Mouse (Mus musculus): ENCODE data around the gene Vgf.

Vgf gene

DNA sequence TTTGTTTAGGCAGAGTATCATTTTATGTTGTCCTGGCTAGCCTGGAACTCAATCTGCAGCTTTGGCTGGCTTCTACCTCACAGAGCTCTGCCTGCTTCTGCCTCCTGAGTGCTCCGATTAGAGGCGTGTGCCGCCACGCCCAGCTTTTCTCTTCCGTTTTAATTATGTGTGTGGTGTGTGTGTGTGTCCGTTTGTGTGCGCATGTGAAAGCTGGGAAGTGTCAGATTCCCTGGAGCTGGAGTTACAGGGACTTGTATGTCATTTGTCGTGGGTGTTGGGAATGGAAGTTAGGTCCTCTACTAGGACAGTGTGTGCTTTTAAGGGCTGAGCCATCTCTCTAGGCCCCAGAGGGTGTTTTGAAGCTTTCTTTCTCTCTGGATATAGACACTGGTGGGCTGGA lies 46.9 kb downstream of the Vgf start:
- no peak for DNase-seq

DNA sequence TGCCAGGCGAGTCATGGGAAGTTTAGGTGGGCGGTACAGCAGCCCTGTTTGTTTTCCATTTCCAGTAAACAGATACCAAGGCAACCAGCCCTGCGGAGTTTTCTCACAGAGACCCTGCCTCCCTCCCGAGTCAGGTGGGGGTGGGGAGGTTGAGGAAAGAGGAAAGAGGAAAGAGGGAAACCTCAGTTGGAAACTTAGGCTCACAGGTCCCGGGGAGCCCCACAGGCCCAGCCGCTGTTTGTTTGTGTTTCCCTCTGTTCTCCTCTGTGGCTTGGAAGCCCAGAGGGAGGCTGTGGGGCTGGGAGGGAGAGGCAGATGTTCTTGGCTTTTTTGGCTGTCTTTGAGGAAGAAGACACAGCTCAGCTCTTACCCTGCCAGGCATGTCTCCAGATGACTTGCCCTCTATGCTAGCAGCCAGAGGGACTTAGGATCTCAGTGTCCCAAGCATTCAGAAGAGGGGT lies 48.0 kb downstream of the Vgf start:
- DNase-seq = no peak

DNA sequence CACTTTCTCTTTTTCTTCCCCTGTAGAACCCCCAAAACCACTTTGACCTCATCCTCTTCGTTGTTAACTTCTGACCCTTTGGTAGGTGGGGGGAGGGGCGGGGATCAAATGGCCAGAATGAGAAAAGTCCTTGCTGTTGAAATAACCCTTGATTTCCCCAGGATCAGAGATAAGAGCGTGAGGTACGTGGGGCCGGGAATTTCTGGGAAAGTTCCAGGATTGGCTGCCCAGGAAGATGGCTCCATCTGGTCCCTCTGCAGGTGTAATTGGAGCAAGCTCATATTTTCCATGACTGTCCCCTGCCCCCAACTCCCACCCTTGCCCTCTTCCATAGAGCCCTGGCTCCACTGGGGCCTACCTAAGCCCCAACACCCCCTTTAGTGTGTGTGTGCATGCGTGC lies 49.5 kb downstream of the Vgf start:
- no peak for DNase-seq

DNA sequence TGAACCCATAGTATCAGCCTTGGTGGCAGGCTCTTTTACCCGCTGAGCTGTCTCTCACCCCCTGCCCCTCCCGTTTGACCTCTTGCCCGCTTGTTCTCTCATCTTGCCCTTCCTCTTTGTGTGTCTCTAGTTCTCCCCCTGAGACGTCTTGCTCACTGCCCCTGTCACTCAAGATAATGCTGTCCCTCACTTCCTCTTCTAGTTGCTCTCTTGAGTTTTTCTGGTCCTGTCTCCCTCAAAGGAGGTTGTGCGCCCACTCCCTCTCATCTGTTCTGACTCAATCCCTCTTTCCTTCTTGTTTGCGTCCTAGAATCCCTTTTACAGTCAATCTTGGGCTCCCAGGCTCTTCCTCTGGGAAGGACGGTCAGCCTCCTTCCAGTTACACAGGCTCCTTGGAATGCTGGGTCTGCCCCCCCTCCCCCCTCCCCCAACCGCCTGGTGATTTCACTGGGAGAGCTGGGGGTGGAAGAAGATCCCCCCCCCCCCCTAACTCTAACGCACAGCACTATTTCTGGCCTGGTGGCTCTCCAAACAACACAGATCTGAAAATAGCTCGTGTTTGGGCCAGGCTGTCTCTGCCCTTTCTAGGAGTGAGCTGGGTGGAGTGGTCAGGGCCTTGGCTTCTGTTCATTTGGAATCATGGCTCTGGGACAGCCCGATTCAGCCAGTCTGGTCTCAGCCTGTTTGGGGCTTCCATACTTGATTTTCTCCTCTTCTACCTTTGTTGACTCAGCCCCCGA lies 50.2 kb downstream of the Vgf start:
- peak; percentile 23 for DNase-seq

DNA sequence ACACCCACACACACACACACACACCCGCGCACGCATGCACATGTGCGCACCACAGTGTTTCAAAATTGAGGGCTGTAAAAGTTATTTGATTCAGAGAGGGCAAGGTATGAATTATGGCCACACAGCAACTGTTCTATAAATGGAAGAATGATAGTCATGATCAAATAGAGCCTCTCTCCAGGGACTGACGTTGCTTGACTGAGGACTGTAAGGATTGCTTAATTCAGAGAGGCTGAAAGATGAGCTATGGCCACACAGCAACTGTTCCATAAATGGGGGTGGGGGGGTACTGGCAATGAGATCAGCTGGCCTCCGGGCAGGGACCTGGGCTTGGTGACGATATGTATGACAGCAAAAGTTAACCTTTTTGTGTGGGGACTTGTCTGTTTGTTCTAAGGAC lies 51.0 kb downstream of the Vgf start:
- DNase-seq = no peak

DNA sequence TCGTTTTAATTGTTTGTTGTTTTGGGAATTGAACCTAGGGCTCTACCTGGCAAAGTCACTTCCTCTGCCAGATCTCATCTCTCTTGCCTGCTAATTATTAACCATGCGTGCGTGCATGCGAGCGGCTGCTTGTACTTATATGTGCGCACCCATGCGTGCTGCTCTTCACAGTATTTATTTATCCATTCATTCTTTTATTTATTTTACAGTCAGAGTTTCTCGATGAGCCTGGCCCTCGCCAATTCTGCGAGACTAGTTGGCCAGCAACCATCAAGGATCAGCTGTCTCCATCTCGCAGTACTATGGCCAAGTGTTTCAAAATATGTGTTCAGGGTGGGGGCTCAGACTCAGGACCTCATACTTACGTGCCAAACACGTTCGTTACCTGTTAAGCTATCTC lies 51.8 kb downstream of the Vgf start:
- DNase-seq = no peak

DNA sequence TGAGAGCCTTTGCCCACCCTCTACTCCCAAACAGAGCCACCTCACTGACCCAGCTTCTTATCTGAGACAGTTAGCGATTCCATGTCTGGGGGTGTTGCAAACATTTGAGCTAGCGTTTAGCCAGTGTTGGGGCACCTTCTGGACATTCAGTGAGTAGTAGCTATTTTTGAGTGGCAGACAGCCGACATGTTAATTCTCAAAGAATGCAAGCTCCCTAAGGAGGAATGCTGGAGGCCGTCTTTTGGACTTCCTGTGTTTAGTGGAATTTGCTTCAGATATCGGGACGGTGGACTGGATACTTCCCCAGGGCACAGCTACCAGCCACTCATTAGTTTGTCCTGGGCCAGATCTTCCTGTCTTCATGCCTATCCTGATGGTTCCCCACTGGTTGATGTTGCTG lies 52.4 kb downstream of the Vgf start:
- DNase-seq = no peak

DNA sequence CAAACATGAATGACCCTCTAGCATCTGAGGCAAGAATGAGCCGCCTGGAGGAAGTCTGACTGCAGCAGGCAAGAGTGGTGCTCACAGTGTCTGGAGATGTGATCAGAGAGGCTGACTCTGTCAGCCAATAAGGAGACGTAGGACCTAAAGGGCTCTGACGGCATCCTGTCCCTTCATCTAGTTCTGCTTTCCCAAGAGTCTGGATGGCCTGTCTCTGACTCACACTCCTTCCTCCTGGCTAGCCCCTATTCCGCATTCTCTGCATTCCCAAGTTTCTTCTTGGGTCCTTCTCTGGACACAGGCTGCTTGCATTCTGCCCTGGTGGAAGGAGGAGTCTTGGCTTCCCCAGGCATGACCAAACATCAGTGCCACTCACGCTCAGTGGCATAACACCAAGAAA lies 53.7 kb downstream of the Vgf start:
- peak; percentile 48 for DNase-seq
